Mouse (Mus musculus): ENCODE measurements around the gene Olfr370. TPM values are rescaled to one million over a fixed set of nuclear protein-coding genes. Genes with fewer than 3 reads are reported as not detected.
"Not testable (repeated sequence)": the region's sequence is repeated elsewhere in the genome, so short reads cannot be mapped to it uniquely, and the experiment has no call there.

The Olfr370 gene
- polyA plus RNA-seq, 1 experiment from 2014 or later = not detected

DNA sequence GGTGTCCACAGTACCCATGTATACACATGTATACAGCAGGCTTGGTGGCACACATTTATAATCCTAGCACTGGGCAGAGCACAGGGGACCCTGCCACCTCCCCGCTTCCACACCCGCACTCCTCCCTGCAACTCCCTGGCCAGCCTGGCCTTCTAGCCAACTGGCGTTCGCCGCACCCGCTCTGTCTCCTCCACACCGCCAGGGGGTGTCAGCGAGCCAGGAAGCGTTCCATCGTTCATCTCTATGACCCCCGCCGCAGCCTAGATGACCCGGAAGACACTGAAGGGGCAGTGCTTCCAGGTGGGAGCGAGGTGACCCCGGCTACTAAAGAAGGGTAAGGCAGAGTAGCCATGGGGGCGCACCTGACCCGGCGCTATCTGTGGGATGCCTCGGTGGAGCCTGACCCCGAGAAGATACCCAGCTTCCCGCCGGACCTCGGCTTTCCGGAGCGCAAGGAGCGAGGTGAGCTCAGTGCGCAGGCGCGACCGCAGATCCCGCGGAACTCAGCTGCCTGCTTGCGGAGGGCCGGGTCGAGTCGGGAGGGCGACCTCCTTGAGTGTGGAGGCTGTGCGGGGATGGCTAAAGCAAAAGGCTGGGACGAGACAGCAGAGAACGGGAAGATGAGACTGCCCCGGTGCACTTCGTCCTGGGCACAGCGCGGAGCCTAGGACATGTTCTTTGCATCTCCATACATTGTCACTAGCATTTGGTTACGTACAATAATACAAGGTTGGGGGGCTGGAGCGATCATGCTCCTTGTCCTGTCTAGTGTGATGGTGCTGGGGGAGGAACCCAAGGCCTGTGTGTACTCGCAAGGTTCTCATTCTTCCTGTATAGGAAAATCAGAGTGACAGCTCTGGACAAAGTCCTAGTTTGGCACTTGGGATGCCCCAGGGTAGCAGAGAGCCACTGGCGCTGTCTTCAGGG is 31.2 kb downstream of the Olfr370 start, which contains the start of gene Ndufb7:
Gene Ndufb7, plus strand, starts transcription at position 203 of the 927 bp plus-strand sequence.
- Histone ChIP-seq H3K27me3 (replicated peaks; ENCODE audit: control insufficient read depth, insufficient read depth, low read length) (no peaks in the 10 kb centered on the region), H3K9me3 (ENCODE audit: control insufficient read depth, low read length) (no peaks in the 10 kb centered on the region), H3K4me2 (ENCODE audit: low read length) (peak within 1 kb of the TSS; percentile 97), H3K4me3 (replicated peaks; ENCODE audit: low read length) (peak within 1 kb of the TSS; percentile 92), H3K36me3 (ENCODE audit: control insufficient read depth, insufficient read depth) (peaks cover 3% of the 10 kb centered on the region; the same call in 1 of the 2 replicates), H3K27ac (ENCODE audit: low read length) (peak within 1 kb of the TSS; percentile 74), H3K9ac (replicated peaks; ENCODE audit: low read depth, low read length) (peak within 1 kb of the TSS; percentile 91), H3K4me1 (replicated peaks; ENCODE audit: control insufficient read depth, insufficient read depth, low read length) (peaks cover 12% of the 10 kb centered on the region)
- WGBS = 2% methylated on average over 43 of the region's 48 CpGs
- peak; percentile 82 for ATAC-seq

DNA sequence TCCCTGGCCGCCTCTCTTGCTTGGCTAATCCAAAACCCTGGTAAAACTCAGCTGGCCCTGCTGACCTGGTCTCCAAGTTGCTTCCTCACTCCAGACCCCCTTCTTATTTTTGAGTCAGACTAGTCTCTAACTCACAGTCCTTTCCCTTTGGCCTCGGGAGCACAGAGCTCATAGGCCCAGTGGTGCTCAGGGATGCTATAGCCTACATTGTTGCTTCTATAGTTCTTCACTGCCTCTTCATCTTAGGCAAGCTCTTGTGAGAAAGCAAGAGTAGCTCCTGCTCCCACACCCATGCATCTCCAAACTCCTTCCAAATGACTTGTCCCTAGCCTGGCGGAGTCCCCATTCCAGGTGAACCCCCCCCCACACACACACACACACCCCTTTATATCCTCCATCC is 32.1 kb downstream of the Olfr370 start:
- Histone ChIP-seq H3K27me3 (replicated peaks; ENCODE audit: control insufficient read depth, insufficient read depth, low read length) (no peaks in the 10 kb centered on the region), H3K27ac (ENCODE audit: low read length) (no peak overlapping the region), H3K9ac (replicated peaks; ENCODE audit: low read depth, low read length) (peak overlapping the region; percentile 91), H3K4me3 (replicated peaks; ENCODE audit: low read length) (peak overlapping the region; percentile 92), H3K4me1 (replicated peaks; ENCODE audit: control insufficient read depth, insufficient read depth, low read length) (peaks cover 12% of the 10 kb centered on the region), H3K9me3 (ENCODE audit: control insufficient read depth, low read length) (no peaks in the 10 kb centered on the region), H3K4me2 (ENCODE audit: low read length) (peak overlapping the region; percentile 97), H3K36me3 (ENCODE audit: control insufficient read depth, insufficient read depth) (peaks cover 7% of the 10 kb centered on the region)
- no peak for ATAC-seq
- 53% methylated on average over 3 of the region's 3 CpGs for WGBS

- Histone ChIP-seq H3K4me2 (ENCODE audit: low read length) (no peak overlapping the region), H3K27ac (ENCODE audit: low read length) (no peak overlapping the region), H3K9me3 (ENCODE audit: control insufficient read depth, low read length) (no peaks in the 10 kb centered on the region), H3K36me3 (ENCODE audit: control insufficient read depth, insufficient read depth) (peaks cover 7% of the 10 kb centered on the region), H3K27me3 (replicated peaks; ENCODE audit: control insufficient read depth, insufficient read depth, low read length) (no peaks in the 10 kb centered on the region), H3K4me3 (replicated peaks; ENCODE audit: low read length) (no peak overlapping the region), H3K9ac (replicated peaks; ENCODE audit: low read depth, low read length) (0 out of 2 replicates have a peak overlapping the region, but pooled peaks have one; percentile 4), H3K4me1 (replicated peaks; ENCODE audit: control insufficient read depth, insufficient read depth, low read length) (peaks cover 12% of the 10 kb centered on the region)
- 63% methylated on average over 5 of the region's 5 CpGs for WGBS
- no peak for ATAC-seq
These were observed 32.5 kb downstream of the Olfr370 start for GRCm38 (mm10) chr8:83568128-83568527.

GRCm38 (mm10) chr8:83568755-83569154 is 33.2 kb downstream of the Olfr370 start:
- 77% methylated on average over 5 of the region's 5 CpGs for WGBS
- no peak overlapping the region for H3K4me3 ChIP-seq (replicated peaks; ENCODE audit: low read length)

GRCm38 (mm10) chr8:83569165-83569564 is 33.6 kb downstream of the Olfr370 start:
- ATAC-seq = no peak
- 82% methylated on average over 4 of the region's 4 CpGs for WGBS
- Histone ChIP-seq H3K27me3 (replicated peaks; ENCODE audit: control insufficient read depth, insufficient read depth, low read length) (no peaks in the 10 kb centered on the region), H3K27ac (ENCODE audit: low read length) (no peak overlapping the region), H3K4me3 (replicated peaks; ENCODE audit: low read length) (no peak overlapping the region), H3K4me1 (replicated peaks; ENCODE audit: control insufficient read depth, insufficient read depth, low read length) (peaks cover 12% of the 10 kb centered on the region), H3K4me2 (ENCODE audit: low read length) (no peak overlapping the region), H3K36me3 (ENCODE audit: control insufficient read depth, insufficient read depth) (peaks cover 7% of the 10 kb centered on the region), H3K9me3 (ENCODE audit: control insufficient read depth, low read length) (no peaks in the 10 kb centered on the region), H3K9ac (replicated peaks; ENCODE audit: low read depth, low read length) (no peak overlapping the region)

More at GRCm38 (mm10) chr8:83568755-83569154, 33.2 kb downstream of the Olfr370 start:
- no peak overlapping the region for H3K9ac ChIP-seq (replicated peaks; ENCODE audit: low read depth, low read length)
- H3K9me3 ChIP-seq (ENCODE audit: control insufficient read depth, low read length) = no peaks in the 10 kb centered on the region
- H3K4me2 ChIP-seq (ENCODE audit: low read length) = no peak overlapping the region
- peaks cover 7% of the 10 kb centered on the region for H3K36me3 ChIP-seq (ENCODE audit: control insufficient read depth, insufficient read depth)
- H3K4me1 ChIP-seq (replicated peaks; ENCODE audit: control insufficient read depth, insufficient read depth, low read length) = peaks cover 12% of the 10 kb centered on the region
- no peak for ATAC-seq
- H3K27ac ChIP-seq (ENCODE audit: low read length) = no peak overlapping the region
- H3K27me3 ChIP-seq (replicated peaks; ENCODE audit: control insufficient read depth, insufficient read depth, low read length) = no peaks in the 10 kb centered on the region

GRCm38 (mm10) chr8:83570272-83571000 is 34.9 kb downstream of the Olfr370 start:
- ATAC-seq = no peak
- no peak overlapping the region for H3K4me2 ChIP-seq (ENCODE audit: low read length)
- peaks cover 7% of the 10 kb centered on the region for H3K36me3 ChIP-seq (ENCODE audit: control insufficient read depth, insufficient read depth)
- no peaks in the 10 kb centered on the region for H3K9me3 ChIP-seq (ENCODE audit: control insufficient read depth, low read length)
- no peak overlapping the region for H3K4me3 ChIP-seq (replicated peaks; ENCODE audit: low read length)
- no peak overlapping the region for H3K9ac ChIP-seq (replicated peaks; ENCODE audit: low read depth, low read length)
- peaks cover 12% of the 10 kb centered on the region for H3K4me1 ChIP-seq (replicated peaks; ENCODE audit: control insufficient read depth, insufficient read depth, low read length)
- WGBS = 91% methylated on average over 15 of the region's 15 CpGs
- H3K27me3 ChIP-seq (replicated peaks; ENCODE audit: control insufficient read depth, insufficient read depth, low read length) = no peaks in the 10 kb centered on the region
- no peak overlapping the region for H3K27ac ChIP-seq (ENCODE audit: low read length)

GRCm38 (mm10) chr8:83571001-83571340 is 35.4 kb downstream of the Olfr370 start:
- H3K9me3 ChIP-seq (ENCODE audit: control insufficient read depth, low read length); H3K27ac ChIP-seq (ENCODE audit: low read length); H3K4me2 ChIP-seq (ENCODE audit: low read length); H3K9ac ChIP-seq (replicated peaks; ENCODE audit: low read depth, low read length); H3K27me3 ChIP-seq (replicated peaks; ENCODE audit: control insufficient read depth, insufficient read depth, low read length); H3K36me3 ChIP-seq (ENCODE audit: control insufficient read depth, insufficient read depth); H3K4me3 ChIP-seq (replicated peaks; ENCODE audit: low read length); ATAC-seq: not testable (repeated sequence)
- 97% methylated on average over 6 of the region's 7 CpGs for WGBS
- peaks cover 16% of the 10 kb centered on the region for H3K4me1 ChIP-seq (replicated peaks; ENCODE audit: control insufficient read depth, insufficient read depth, low read length)

- H3K27ac ChIP-seq (ENCODE audit: low read length) = no peak overlapping the region
- H3K9me3 ChIP-seq (ENCODE audit: control insufficient read depth, low read length) = no peaks in the 10 kb centered on the region
- H3K4me3 ChIP-seq (replicated peaks; ENCODE audit: low read length) = no peak overlapping the region
- no peaks in the 10 kb centered on the region for H3K27me3 ChIP-seq (replicated peaks; ENCODE audit: control insufficient read depth, insufficient read depth, low read length)
- H3K9ac ChIP-seq (replicated peaks; ENCODE audit: low read depth, low read length) = no peak overlapping the region
- ATAC-seq = no peak
- 89% methylated on average over 10 of the region's 10 CpGs for WGBS
- H3K4me1 ChIP-seq (replicated peaks; ENCODE audit: control insufficient read depth, insufficient read depth, low read length) = peaks cover 23% of the 10 kb centered on the region
- peaks cover 7% of the 10 kb centered on the region for H3K36me3 ChIP-seq (ENCODE audit: control insufficient read depth, insufficient read depth)
- no peak overlapping the region for H3K4me2 ChIP-seq (ENCODE audit: low read length)
These were observed 36.2 kb downstream of the Olfr370 start for GRCm38 (mm10) chr8:83571791-83572190.

- peaks cover 26% of the 10 kb centered on the region for H3K4me1 ChIP-seq (replicated peaks; ENCODE audit: control insufficient read depth, insufficient read depth, low read length)
- H3K27me3 ChIP-seq (replicated peaks; ENCODE audit: control insufficient read depth, insufficient read depth, low read length) = no peaks in the 10 kb centered on the region
- 89% methylated on average over 5 of the region's 5 CpGs for WGBS
- H3K9me3 ChIP-seq (ENCODE audit: control insufficient read depth, low read length) = no peaks in the 10 kb centered on the region
- no peak overlapping the region for H3K9ac ChIP-seq (replicated peaks; ENCODE audit: low read depth, low read length)
- no peak overlapping the region for H3K4me2 ChIP-seq (ENCODE audit: low read length)
- peaks cover 7% of the 10 kb centered on the region for H3K36me3 ChIP-seq (ENCODE audit: control insufficient read depth, insufficient read depth)
- H3K4me3 ChIP-seq (replicated peaks; ENCODE audit: low read length) = no peak overlapping the region
- H3K27ac ChIP-seq (ENCODE audit: low read length) = no peak overlapping the region
- no peak for ATAC-seq
These were observed 36.7 kb downstream of the Olfr370 start for GRCm38 (mm10) chr8:83572246-83572812.

Data from forebrain, embryonic 16.5 days (tissue).